Mouse (Mus musculus) limb, embryonic 14.5 days (tissue): Measurements from ENCODE around the gene Gm17018. TPM values are rescaled to one million over a fixed set of nuclear protein-coding genes. Genes with fewer than 3 reads are reported as not detected.

Experiments used
- ATAC-seq: fragments of 200-750 bp; cut with Nextera tagmentation; 2 replicates; pipeline ENCODE4 v1.8.0; 2017; ENCODE audit warnings: low read depth, moderate number of reproducible peaks, moderate TSS enrichment; ENCODE audit not compliant: low FRiP score
- DNase-seq: peaks from one replicate; pipeline ENCODE4 v3.0.0-alpha.2; 2015; ENCODE audit warnings: low spot score
- H3K27ac ChIP-seq: fragments of 300-500 bp; sonication (generic); replicated peaks from 2 replicates; pipeline ENCODE4 v1.5.1; 2014; ENCODE audit warnings: low read depth, mild to moderate bottlenecking, low read length, moderate library complexity, mixed read lengths
- H3K27me3 ChIP-seq: fragments of 300-500 bp; sonication (generic); 2 replicates; pipeline ENCODE4 v1.6.1; 2014; ENCODE audit warnings: low read length, mixed read lengths; ENCODE audit not compliant: control insufficient read depth, insufficient read depth
- H3K36me3 ChIP-seq: fragments of 300-500 bp; sonication (generic); 2 replicates; pipeline ENCODE4 v1.6.1; 2014; ENCODE audit warnings: mild to moderate bottlenecking, low read length, moderate library complexity, mixed read lengths; ENCODE audit not compliant: control insufficient read depth, insufficient read depth
- H3K4me1 ChIP-seq: fragments of 300-500 bp; sonication (generic); 2 replicates; pipeline ENCODE4 v1.6.1; 2014; ENCODE audit warnings: antibody characterized with exemption, low read length, mixed read lengths; ENCODE audit not compliant: control insufficient read depth, insufficient read depth
- H3K4me2 ChIP-seq: fragments of 300-500 bp; sonication (generic); replicated peaks from 2 replicates; pipeline ENCODE4 v1.6.1; 2014; ENCODE audit warnings: low read depth, mild to moderate bottlenecking, low read length, moderate library complexity; ENCODE audit not compliant: severe bottlenecking
- H3K4me3 ChIP-seq: fragments of 300-500 bp; sonication (generic); replicated peaks from 2 replicates; pipeline ENCODE4 v1.5.1; 2014; ENCODE audit warnings: low read length
- H3K9ac ChIP-seq: fragments of 300-500 bp; sonication (generic); 2 replicates; pipeline ENCODE4 v1.6.1; 2014; ENCODE audit warnings: mild to moderate bottlenecking, low read depth, low read length, moderate library complexity; ENCODE audit not compliant: severe bottlenecking
- H3K9me3 ChIP-seq: fragments of 300-500 bp; sonication (generic); 2 replicates; pipeline ENCODE4 v1.6.1; 2016; ENCODE audit warnings: low read length; ENCODE audit not compliant: control insufficient read depth
- POLR2A ChIP-seq: fragments of 200-500 bp; IDR thresholded peaks from 2 replicates; pipeline ENCODE4 v1.8.0; 2012; ENCODE audit warnings: inconsistent platforms, mild to moderate bottlenecking, moderate library complexity, borderline replicate concordance; ENCODE audit not compliant: insufficient read depth, insufficient read length; ENCODE audit errors: extremely low read depth
- WGBS: fragments of 180-500 bp; shearing (Covaris S2); extraction: QIAGEN DNeasy Blood & Tissue Kit; methylation state at CpG from one replicate; pipeline ENCODE4 v1.1.7; 2014; 5-methylcytosine and 5-hydroxymethylcytosine counted together
- polyA plus RNA-seq, 2 experiments: library from polyadenylated mRNA; depleted of rRNA in 1 of 2; stranded (reverse) in 1 of 2; unstranded in 1 of 2; fragments of >200 nt; fragmentation: Nextera tagmentation in 1 of 2; extraction: Ambion mirVana in 1 of 2; gene quantifications; 2 replicates each; pipeline versions ENCODE4 v1.2.1 to v1.2.3; 2012 to 2014

Gm17018 gene
- polyA plus RNA-seq, 2 experiments: 15.9 to 39.6 TPM

- ATAC-seq (no peak), DNase-seq (no peak)
- no peak overlapping the region for H3K27ac ChIP-seq
- no peak overlapping the region for H3K4me3 ChIP-seq
- WGBS: 92% methylated on average over 10 of the region's 10 CpGs
- peaks cover 52% of the 10 kb centered on the region for H3K36me3 ChIP-seq
- no peaks in the 10 kb centered on the region for H3K27me3 ChIP-seq
- no peaks in the 10 kb centered on the region for H3K4me1 ChIP-seq
- no peak overlapping the region for H3K9ac ChIP-seq
- H3K4me2 ChIP-seq: no peak overlapping the region
- TF ChIP-seq POLR2A: no peak
- H3K9me3 ChIP-seq: no peaks in the 10 kb centered on the region
These were observed 32.4 kb upstream of the Gm17018 start for GRCm38 (mm10) chr19:45527931-45528534.

- no peak overlapping the region for H3K4me2 ChIP-seq
- 76% methylated on average over 4 of the region's 5 CpGs for WGBS
- peaks cover 45% of the 10 kb centered on the region for H3K36me3 ChIP-seq
- H3K27ac ChIP-seq: no peak overlapping the region
- ATAC-seq: no peak
- TF ChIP-seq POLR2A: no peak
- no peak for DNase-seq
- H3K4me1 ChIP-seq: 0 out of 2 replicates have a peak, but pooled peaks cover 1% of the 10 kb centered on the region
- H3K4me3 ChIP-seq: no peak overlapping the region
- H3K9me3 ChIP-seq: no peaks in the 10 kb centered on the region
- no peak overlapping the region for H3K9ac ChIP-seq
- no peaks in the 10 kb centered on the region for H3K27me3 ChIP-seq
These were observed 31.1 kb upstream of the Gm17018 start for GRCm38 (mm10) chr19:45529294-45529693.

DNA sequence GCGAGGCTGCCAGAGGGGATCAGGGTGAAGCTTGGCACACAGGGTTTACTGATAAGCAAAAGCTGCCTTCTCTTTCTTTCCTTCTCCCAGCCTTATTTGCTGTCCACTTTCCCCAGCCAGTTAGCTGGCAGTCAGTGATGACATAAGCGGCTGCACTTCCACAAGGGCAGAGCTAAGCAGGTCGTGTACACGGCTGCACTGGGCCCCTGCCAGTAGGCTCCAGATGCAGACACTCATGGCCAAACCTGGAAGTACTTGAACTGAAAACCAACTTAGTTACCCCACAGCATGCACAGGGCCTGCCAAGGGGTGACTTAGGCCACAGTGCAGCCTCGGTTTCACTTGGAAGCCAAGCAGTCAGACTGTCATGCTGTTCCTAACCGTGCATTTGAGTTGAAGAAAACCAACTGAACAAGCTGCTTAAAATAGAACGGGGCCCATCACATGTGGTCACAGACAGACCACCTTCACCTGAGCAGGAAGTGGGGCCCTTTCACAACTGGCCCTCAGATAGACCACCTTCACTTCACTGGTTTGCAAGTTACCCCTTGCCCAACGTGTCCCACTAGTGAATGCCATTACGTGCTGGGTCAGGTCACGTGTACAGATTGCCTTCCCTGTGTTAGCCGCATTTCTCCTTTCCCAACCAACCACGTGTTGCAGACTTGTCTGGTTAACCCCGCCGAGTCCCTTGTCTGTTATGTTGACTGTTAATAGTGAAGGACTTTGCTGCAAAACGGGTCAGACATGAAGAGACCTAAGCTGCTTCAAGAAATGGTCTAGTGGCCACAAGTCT is 30.0 kb upstream of the Gm17018 start:
- H3K4me3 ChIP-seq: no peak overlapping the region
- no peak overlapping the region for H3K9ac ChIP-seq
- H3K27ac ChIP-seq: no peak overlapping the region
- no peak for ATAC-seq
- H3K9me3 ChIP-seq: no peaks in the 10 kb centered on the region
- TF ChIP-seq POLR2A: no peak
- WGBS: 73% methylated on average over 15 of the region's 15 CpGs
- 0 out of 2 replicates have a peak, but pooled peaks cover 6% of the 10 kb centered on the region for H3K4me1 ChIP-seq
- peaks cover 42% of the 10 kb centered on the region for H3K36me3 ChIP-seq
- DNase-seq: no peak
- H3K4me2 ChIP-seq: no peak overlapping the region
- H3K27me3 ChIP-seq: no peaks in the 10 kb centered on the region

- DNase-seq: no peak
- Histone ChIP-seq H3K4me3 (no peak overlapping the region), H3K4me1 (0 out of 2 replicates have a peak, but pooled peaks cover 6% of the 10 kb centered on the region), H3K36me3 (peaks cover 38% of the 10 kb centered on the region), H3K9ac (no peak overlapping the region), H3K9me3 (no peaks in the 10 kb centered on the region), H3K27me3 (no peaks in the 10 kb centered on the region), H3K4me2 (no peak overlapping the region), H3K27ac (no peak overlapping the region)
- no peak for ATAC-seq
- 41% methylated on average over 6 of the region's 6 CpGs for WGBS
- no peak for TF ChIP-seq POLR2A
These were observed 28.9 kb upstream of the Gm17018 start for GRCm38 (mm10) chr19:45531554-45531953.

DNA sequence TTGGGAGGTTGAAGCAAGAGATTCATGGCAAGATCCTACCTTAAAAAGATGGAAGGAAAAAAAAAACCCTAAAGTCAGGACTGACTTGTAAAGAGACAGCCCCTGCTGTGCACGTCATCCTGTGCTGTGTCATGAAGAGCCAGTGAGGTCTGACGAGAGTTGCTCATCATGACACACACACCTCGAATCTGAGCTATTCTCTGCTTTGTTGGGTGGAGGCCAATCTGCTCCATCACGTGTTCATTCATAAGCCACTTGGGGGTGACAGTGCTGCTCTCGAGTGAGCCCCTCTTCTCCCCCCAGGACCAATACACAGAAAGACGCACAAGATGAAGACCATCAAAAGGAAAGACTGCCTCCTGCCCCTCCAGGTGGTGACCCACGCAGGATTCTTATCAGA is 26.8 kb upstream of the Gm17018 start:
- WGBS: 70% methylated on average over 7 of the region's 7 CpGs
- H3K9ac ChIP-seq: no peak overlapping the region
- peaks cover 18% of the 10 kb centered on the region for H3K36me3 ChIP-seq
- no peaks in the 10 kb centered on the region for H3K27me3 ChIP-seq
- H3K9me3 ChIP-seq: no peaks in the 10 kb centered on the region
- no peak overlapping the region for H3K27ac ChIP-seq
- ATAC-seq (no peak), DNase-seq (no peak)
- H3K4me2 ChIP-seq: no peak overlapping the region
- no peak overlapping the region for H3K4me3 ChIP-seq
- 0 out of 2 replicates have a peak, but pooled peaks cover 6% of the 10 kb centered on the region for H3K4me1 ChIP-seq
- no peak for TF ChIP-seq POLR2A
